Mouse (Mus musculus) liver, adult 2 months (tissue): ENCODE measurements at regions not wholly inside any gene's neighbourhood (a gene's known extent, or its start where the extent isn't known, plus 50 kb on each side); places are given as distances from the start of the nearest gene placed in this dataset.

Source experiments
- CTCF ChIP-seq: fragments of 200-500 bp; IDR thresholded peaks from 2 replicates; pipeline ENCODE4 v1.5.1; 2011; ENCODE audit warnings: low read depth, low read length, control low read depth
- POLR2A ChIP-seq: fragments of 200-500 bp; IDR thresholded peaks from 2 replicates; pipeline ENCODE4 v1.6.1; 2011; ENCODE audit warnings: low read length, control low read depth; ENCODE audit not compliant: insufficient read depth; ENCODE audit errors: extremely low read depth

- TF ChIP-seq CTCF (no peak), POLR2A (no peak)
These were observed 358.5 kb upstream of the Cdh12 start for GRCm38 (mm10) chr15:20090522-20090921.
